Mouse (Mus musculus) embryonic facial prominence, embryonic 10.5 days (tissue): ENCODE measurements around the gene Acvr1c. TPM values are rescaled to one million over a fixed set of nuclear protein-coding genes. Genes with fewer than 3 reads are reported as not detected.

Experiments used
- DNase-seq: peaks from one replicate; pipeline ENCODE4 v3.0.0-alpha.2; 2017; ENCODE audit warnings: low spot score
- H3K27ac ChIP-seq: fragments of 300-500 bp; sonication (generic); replicated peaks from 2 replicates; pipeline ENCODE4 v1.5.1; 2016; ENCODE audit warnings: mild to moderate bottlenecking
- H3K27me3 ChIP-seq: fragments of 300-500 bp; sonication (generic); replicated peaks from 2 replicates; pipeline ENCODE4 v1.6.1; 2016; ENCODE audit warnings: low read depth, mild to moderate bottlenecking; ENCODE audit not compliant: poor library complexity, severe bottlenecking
- H3K36me3 ChIP-seq: fragments of 300-500 bp; sonication (generic); replicated peaks from 2 replicates; pipeline ENCODE4 v1.6.1; 2016; ENCODE audit warnings: mild to moderate bottlenecking, moderate library complexity
- H3K4me1 ChIP-seq: fragments of 300-500 bp; sonication (generic); 2 replicates; pipeline ENCODE4 v1.6.1; 2016
- H3K4me3 ChIP-seq: fragments of 300-500 bp; sonication (generic); 2 replicates; pipeline ENCODE4 v1.5.1; 2016; ENCODE audit warnings: mild to moderate bottlenecking, moderate library complexity
- H3K9me3 ChIP-seq: fragments of 300-500 bp; sonication (generic); 2 replicates; pipeline ENCODE4 v1.6.1; 2016; ENCODE audit warnings: mild to moderate bottlenecking
- WGBS: fragments of 180-500 bp; shearing (Covaris S2); methylation state at CpG from one replicate; pipeline ENCODE4 v1.1.7; 2016; 5-methylcytosine and 5-hydroxymethylcytosine counted together
- polyA plus RNA-seq: library from polyadenylated mRNA; unstranded; fragments of >200 nt; fragmentation: Nextera tagmentation; extraction: Ambion mirVana; gene quantifications from 2 replicates; pipeline ENCODE4 v1.2.1, GENCODE M21; 2016

The Acvr1c gene
- 0.32 and 0.52 TPM in 2 replicates for polyA plus RNA-seq

GRCm38 (mm10) chr2:58357414-58358131 is at the start of gene Acvr1c:
Acvr1c (minus strand) TSS chr2:58357895.
- DNase-seq = peak; percentile 50
- H3K36me3 ChIP-seq = no peaks in the 10 kb centered on the region
- H3K4me3 ChIP-seq = peak within 1 kb of the TSS; percentile 76
- H3K27me3 ChIP-seq = peaks cover 60% of the 10 kb centered on the region
- H3K27ac ChIP-seq = peak within 1 kb of the TSS; percentile 14; the same call in 1 of the 2 replicates
- H3K9me3 ChIP-seq = no peaks in the 10 kb centered on the region
- WGBS = under 1% methylated on average over 65 of the region's 65 CpGs
- H3K4me1 ChIP-seq = peaks cover 13% of the 10 kb centered on the region

GRCm38 (mm10) chr2:58403481-58403880 is 45.8 kb upstream of the Acvr1c start:
- Histone ChIP-seq H3K27me3 (no peaks in the 10 kb centered on the region), H3K36me3 (no peaks in the 10 kb centered on the region), H3K27ac (no peak overlapping the region), H3K9me3 (no peaks in the 10 kb centered on the region), H3K4me1 (no peaks in the 10 kb centered on the region), H3K4me3 (no peak overlapping the region)
- DNase-seq = no peak
- 86% methylated on average over 2 of the region's 2 CpGs for WGBS

- WGBS = 87% methylated on average over 7 of the region's 7 CpGs
- no peaks in the 10 kb centered on the region for H3K27me3 ChIP-seq
- no peak for DNase-seq
- H3K9me3 ChIP-seq = no peaks in the 10 kb centered on the region
- no peak overlapping the region for H3K27ac ChIP-seq
- H3K4me1 ChIP-seq = no peaks in the 10 kb centered on the region
- H3K4me3 ChIP-seq = no peak overlapping the region
- H3K36me3 ChIP-seq = no peaks in the 10 kb centered on the region
These were observed 30.9 kb upstream of the Acvr1c start for GRCm38 (mm10) chr2:58388601-58389000.

GRCm38 (mm10) chr2:58380020-58380419 is 22.3 kb upstream of the Acvr1c start:
- Histone ChIP-seq H3K36me3 (no peaks in the 10 kb centered on the region), H3K4me3 (no peak overlapping the region), H3K27me3 (no peaks in the 10 kb centered on the region), H3K9me3 (no peaks in the 10 kb centered on the region), H3K27ac (no peak overlapping the region), H3K4me1 (no peaks in the 10 kb centered on the region)
- WGBS = 86% methylated on average over 5 of the region's 5 CpGs
- no peak for DNase-seq

GRCm38 (mm10) chr2:58379475-58379874 is 21.8 kb upstream of the Acvr1c start:
- Histone ChIP-seq H3K4me3 (no peak overlapping the region), H3K4me1 (no peaks in the 10 kb centered on the region), H3K9me3 (no peaks in the 10 kb centered on the region), H3K27me3 (no peaks in the 10 kb centered on the region), H3K27ac (no peak overlapping the region), H3K36me3 (no peaks in the 10 kb centered on the region)
- WGBS = 72% methylated on average over 1 of the region's 1 CpGs
- DNase-seq = no peak

- no peak overlapping the region for H3K27ac ChIP-seq
- no peaks in the 10 kb centered on the region for H3K27me3 ChIP-seq
- DNase-seq = no peak
- 81% methylated on average over 9 of the region's 9 CpGs for WGBS
- no peaks in the 10 kb centered on the region for H3K36me3 ChIP-seq
- H3K4me1 ChIP-seq = no peaks in the 10 kb centered on the region
- H3K4me3 ChIP-seq = no peak overlapping the region
- H3K9me3 ChIP-seq = no peaks in the 10 kb centered on the region
These were observed 19.9 kb upstream of the Acvr1c start for GRCm38 (mm10) chr2:58377417-58378130.

GRCm38 (mm10) chr2:58366196-58366595 is 8.5 kb upstream of the Acvr1c start:
- Histone ChIP-seq H3K4me1 (no peaks in the 10 kb centered on the region; the same call in 1 of the 2 replicates), H3K27ac (no peak overlapping the region), H3K4me3 (no peak overlapping the region), H3K36me3 (no peaks in the 10 kb centered on the region), H3K9me3 (no peaks in the 10 kb centered on the region), H3K27me3 (no peaks in the 10 kb centered on the region)
- DNase-seq = no peak
- 75% methylated on average over 3 of the region's 3 CpGs for WGBS

- H3K4me3 ChIP-seq = no peak overlapping the region
- H3K27ac ChIP-seq = no peak overlapping the region
- peaks cover 37% of the 10 kb centered on the region for H3K27me3 ChIP-seq
- H3K36me3 ChIP-seq = no peaks in the 10 kb centered on the region
- WGBS = 86% methylated on average over 3 of the region's 3 CpGs
- peaks cover 13% of the 10 kb centered on the region for H3K4me1 ChIP-seq
- DNase-seq = no peak
- H3K9me3 ChIP-seq = no peaks in the 10 kb centered on the region
These were observed 3.8 kb upstream of the Acvr1c start for GRCm38 (mm10) chr2:58361361-58362046.

GRCm38 (mm10) chr2:58358132-58358460 is 401 bp upstream of the Acvr1c start:
- Histone ChIP-seq H3K27me3 (peaks cover 60% of the 10 kb centered on the region), H3K36me3 (no peaks in the 10 kb centered on the region)
- 17% methylated on average over 3 of the region's 3 CpGs for WGBS

GRCm38 (mm10) chr2:58357068-58357413 is 654 bp downstream of the Acvr1c start:
- Histone ChIP-seq H3K27me3 (peaks cover 60% of the 10 kb centered on the region), H3K27ac (no peak overlapping the region), H3K36me3 (no peaks in the 10 kb centered on the region), H3K4me1 (peaks cover 13% of the 10 kb centered on the region), H3K4me3 (peak overlapping the region; percentile 76), H3K9me3 (no peaks in the 10 kb centered on the region)
- WGBS = 2% methylated on average over 7 of the region's 7 CpGs
- DNase-seq = peak; percentile 19

More at GRCm38 (mm10) chr2:58358132-58358460, 401 bp upstream of the Acvr1c start:
- Histone ChIP-seq H3K27ac (no peak overlapping the region), H3K9me3 (no peaks in the 10 kb centered on the region), H3K4me3 (peak overlapping the region; percentile 76), H3K4me1 (peaks cover 13% of the 10 kb centered on the region)
- no peak for DNase-seq

- 84% methylated on average over 3 of the region's 3 CpGs for WGBS
- Histone ChIP-seq H3K27me3 (peaks cover 53% of the 10 kb centered on the region), H3K36me3 (no peaks in the 10 kb centered on the region), H3K27ac (no peak overlapping the region), H3K9me3 (no peaks in the 10 kb centered on the region), H3K4me1 (peaks cover 13% of the 10 kb centered on the region), H3K4me3 (no peak overlapping the region)
- DNase-seq = no peak
These were observed 3.3 kb downstream of the Acvr1c start for GRCm38 (mm10) chr2:58354389-58354788.

GRCm38 (mm10) chr2:58352846-58353245 is 4.8 kb downstream of the Acvr1c start:
- no peak overlapping the region for H3K4me3 ChIP-seq
- WGBS = 75% methylated on average over 5 of the region's 5 CpGs
- H3K9me3 ChIP-seq = no peaks in the 10 kb centered on the region
- H3K27ac ChIP-seq = no peak overlapping the region
- no peaks in the 10 kb centered on the region for H3K36me3 ChIP-seq
- peaks cover 11% of the 10 kb centered on the region for H3K4me1 ChIP-seq
- peaks cover 37% of the 10 kb centered on the region for H3K27me3 ChIP-seq
- DNase-seq = no peak
